Mouse (Mus musculus): ENCODE results near the gene Antxr2. TPM values are rescaled to one million over a fixed set of nuclear protein-coding genes. Genes with fewer than 3 reads are reported as not detected.

Gene Antxr2
- total RNA-seq (2021) = 10 to 100 TPM; 71.9 to 74.8 TPM
- long read RNA-seq, experiment 1, full-length matches to known transcripts = 78 of 94 reads
- long read RNA-seq, experiment 1, partial matches to known transcripts = 4 of 94 reads
- long read RNA-seq, experiment 1, other reads (novel, unspliced or antisense) = 12 of 94 reads
- long read RNA-seq, experiment 2, full-length matches to known transcripts = 35 of 41 reads
- long read RNA-seq, experiment 2, partial matches to known transcripts = 1 of 41 reads
- long read RNA-seq, experiment 2, other reads (novel, unspliced or antisense) = 5 of 41 reads

DNA sequence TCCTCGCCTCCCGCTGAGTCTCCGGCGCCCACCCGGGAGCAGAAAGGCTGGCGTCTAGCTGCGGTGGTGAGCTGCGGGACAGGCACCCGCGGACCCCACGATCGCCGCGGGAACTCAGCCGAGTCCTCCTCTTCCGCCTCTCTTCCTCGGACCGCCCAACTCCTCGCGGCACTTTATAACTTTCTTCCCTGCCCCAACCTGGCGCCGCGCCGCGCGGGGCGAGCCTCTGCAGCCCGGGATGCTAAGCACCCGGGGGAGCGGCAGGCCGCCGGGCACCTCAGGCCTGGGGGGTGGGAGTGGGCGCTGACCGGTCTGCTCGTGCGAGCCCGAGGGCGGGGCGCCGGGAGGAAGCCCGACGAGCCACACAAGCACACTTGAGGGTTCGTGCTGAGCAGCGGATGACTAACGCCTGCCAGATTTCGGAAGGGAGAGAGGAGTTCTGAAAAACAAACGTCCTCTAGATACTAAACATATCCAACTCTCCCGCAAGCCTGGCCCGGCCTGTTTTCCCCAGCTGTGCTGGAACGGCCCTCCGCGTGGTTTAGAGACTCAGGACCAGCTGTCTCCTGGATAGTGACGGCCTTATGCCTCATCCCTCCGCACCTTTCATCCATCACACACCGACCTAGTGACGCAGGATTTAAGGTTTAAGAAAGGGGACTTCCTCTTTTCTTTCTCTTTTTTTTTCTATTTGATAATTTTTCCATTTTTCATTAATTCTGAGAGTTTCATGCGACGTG, at the start of gene Antxr2:
TSS of gene Antxr2 (minus strand) at position 142 of the 740 bp plus-strand sequence.
- peak; percentile 86 to 87 for DNase-seq

DNA sequence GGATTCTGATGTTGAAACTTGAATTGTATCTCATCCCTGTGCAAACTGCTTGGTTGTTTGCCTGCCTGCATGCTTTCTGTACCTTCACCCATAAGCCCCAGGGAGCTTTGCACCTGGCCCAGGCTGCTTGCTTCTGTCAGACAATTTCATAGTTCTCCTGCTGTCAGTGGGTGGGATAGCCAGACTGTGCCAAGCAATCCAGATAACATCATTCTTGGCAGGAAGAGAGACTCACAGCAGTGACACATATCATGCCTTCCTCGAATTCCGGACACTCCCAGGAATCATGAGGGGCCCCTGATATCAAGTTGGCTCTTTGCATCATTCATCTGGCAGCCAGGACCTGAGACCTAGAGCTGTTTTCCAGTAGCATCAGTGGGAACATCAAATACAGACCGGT, 45.8 kb upstream of the Antxr2 start:
- peak; percentile 16 to 36 for DNase-seq

DNA sequence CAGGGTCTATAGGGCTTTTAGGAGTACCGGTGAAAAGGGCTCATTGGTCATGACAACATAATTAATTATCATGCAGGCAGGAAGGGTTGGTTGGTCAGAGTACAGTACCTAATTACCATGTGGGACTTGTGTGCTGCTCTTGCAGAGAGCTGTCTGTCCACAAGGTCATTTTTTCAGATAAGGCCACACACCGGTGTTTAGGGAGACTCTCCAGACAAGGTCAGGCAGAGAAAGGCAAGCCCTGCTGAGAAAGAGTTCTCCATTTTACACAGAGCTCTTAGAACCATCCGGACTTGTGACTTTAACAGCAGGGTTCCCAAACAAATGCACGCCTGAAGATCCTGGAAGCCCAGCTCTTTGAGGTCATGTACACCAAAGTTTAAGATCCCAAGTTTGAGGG, 38.3 kb upstream of the Antxr2 start:
- peak in 1 of 2 experiments; percentile 15 for DNase-seq

DNA sequence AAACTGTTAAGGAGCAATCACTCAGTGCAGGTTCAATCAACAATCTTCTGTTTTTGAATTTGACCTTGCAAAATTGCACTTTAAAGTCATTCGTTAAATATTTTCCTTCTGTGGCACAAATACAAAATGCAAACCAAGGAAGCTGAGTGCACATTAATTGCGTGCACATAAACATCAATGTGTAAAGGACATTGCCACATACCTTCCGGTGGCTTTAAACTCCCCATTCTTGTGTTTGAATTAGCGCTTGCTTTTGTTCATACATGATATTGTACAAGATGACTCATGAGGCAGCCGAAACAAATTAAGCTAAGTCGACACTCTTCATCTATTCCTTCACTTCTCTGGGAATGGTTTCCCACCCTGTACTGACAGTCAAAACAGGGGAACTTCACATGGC, 24.4 kb upstream of the Antxr2 start:
- no peak for DNase-seq

DNA sequence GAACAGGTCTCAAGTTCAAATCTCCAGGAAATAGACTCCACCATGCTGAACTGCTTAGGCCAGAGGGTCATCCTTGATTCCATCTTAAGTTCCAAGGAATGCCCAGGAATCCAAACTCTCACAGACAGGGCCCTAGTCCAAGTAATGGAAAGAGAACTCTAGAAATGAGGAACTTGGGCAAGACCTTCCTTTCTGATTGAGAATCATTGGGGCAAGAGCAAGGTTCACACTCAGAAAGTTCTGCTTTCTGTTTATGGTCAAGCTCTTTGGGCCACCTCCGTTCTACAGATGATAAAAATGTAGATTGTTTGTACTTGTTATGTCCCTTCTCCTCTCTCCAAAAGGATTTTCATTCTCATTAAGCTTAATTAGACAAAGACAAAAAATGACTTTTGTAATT, 24.0 kb upstream of the Antxr2 start:
- no peak for DNase-seq

DNA sequence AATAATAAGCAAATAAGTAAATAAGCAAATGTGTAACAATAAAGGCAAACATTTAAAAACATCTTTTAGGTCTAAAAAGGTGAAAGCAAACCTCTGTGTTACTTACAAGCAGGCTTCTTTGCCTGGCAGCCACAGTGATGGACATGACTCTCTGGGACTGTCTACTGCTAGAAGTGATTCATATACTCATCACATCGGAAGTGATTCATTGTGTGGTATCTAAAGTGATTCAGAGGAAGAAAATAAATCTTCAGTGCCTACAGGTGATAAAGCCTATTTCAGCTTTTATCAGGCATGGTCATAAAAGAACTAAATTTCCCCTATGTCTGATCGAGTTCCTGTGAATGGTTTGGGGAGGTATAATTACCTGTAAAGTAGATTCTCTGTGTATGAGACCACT, 4.1 kb upstream of the Antxr2 start:
- no peak for DNase-seq

DNA sequence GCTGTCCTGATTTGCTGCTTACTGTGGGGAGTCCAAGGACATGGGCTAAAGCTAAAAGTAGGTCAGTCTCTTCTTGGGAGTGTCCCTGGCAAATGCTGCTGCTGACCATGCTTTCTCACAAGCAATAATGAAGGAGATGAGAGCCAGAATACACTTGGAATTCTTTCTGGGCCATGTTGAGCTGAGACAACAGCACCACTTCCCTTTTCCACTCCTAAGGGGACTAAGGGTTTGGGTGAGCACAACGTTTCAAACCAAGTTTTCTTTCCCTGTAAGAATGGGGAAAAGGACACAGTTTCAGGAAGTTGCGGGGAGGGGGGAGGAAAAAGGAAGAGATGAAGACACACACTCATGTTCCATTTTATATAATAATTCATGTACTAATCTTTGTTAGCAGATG, 3.4 kb upstream of the Antxr2 start:
- peak in 1 of 2 experiments; percentile 44 for DNase-seq

DNA sequence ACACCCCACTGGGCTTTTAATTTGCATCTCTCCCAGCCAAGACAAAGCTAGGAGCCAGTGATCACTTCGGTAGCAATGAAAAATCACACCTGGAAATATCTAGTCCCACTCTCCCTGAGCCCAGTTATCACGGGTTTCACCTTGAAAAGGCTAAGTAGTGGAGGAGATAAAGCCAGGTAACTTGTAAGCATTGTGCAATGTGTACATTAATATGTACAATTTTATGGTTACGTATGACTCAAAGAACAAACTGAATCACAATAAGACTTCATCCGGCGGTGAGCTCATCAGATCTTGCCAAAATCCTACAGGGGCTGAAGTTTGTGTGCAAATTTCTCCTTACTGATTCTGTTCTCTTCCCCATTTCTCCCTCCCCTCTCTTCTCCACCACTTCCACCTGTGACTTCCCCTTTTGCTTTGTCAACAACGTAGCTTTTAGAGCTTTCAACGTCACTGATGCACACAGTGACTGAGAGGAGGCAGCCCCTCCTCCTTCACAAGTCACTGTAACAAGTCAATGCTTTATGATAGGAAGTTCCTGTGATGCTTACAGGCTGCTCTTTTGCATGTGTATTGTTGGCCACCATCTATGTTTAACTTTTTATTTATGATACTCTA, 2.1 kb upstream of the Antxr2 start:
- DNase-seq = peak in 1 of 2 experiments; percentile 36

DNA sequence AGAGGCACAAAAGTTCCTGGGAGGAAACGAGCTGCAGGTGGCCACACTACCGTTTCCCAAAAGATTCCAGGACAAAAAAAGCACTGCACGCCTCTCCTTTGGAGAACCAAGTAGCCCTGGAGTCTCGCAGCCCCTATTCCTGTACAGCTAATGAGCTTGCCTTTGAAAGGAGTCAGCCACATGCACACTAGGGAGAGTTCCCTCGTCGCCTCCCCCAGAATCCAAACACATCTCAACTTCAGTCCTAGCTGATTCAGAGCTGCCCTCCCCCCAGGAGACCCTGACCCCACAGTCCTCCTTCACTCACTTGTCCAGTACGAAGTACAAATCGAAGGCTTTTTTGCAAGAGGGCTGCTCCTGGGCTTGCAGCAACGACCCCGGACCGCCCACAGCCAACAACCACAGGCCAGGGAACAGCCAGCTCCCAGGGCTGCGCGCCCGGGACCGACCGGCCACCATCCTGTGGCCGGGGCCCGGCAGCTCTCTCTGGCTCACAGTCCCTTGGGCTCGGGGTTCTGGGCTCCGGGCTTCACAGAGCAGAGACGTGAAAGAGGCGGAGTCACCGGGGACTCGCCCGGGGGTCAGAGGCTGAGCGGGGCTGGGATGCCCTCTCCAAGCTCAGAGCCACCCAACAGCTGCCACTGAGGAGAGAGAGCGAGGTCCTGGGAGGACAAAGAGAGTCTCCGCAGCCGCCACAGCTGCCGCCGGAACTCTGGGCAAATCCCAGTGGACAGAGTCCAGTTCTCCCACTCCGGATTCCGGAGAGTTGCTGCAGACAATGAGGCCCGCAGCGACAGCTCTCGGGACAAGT, 547 bp downstream of the Antxr2 start:
- DNase-seq = peak in 1 of 2 experiments; percentile 71

DNA sequence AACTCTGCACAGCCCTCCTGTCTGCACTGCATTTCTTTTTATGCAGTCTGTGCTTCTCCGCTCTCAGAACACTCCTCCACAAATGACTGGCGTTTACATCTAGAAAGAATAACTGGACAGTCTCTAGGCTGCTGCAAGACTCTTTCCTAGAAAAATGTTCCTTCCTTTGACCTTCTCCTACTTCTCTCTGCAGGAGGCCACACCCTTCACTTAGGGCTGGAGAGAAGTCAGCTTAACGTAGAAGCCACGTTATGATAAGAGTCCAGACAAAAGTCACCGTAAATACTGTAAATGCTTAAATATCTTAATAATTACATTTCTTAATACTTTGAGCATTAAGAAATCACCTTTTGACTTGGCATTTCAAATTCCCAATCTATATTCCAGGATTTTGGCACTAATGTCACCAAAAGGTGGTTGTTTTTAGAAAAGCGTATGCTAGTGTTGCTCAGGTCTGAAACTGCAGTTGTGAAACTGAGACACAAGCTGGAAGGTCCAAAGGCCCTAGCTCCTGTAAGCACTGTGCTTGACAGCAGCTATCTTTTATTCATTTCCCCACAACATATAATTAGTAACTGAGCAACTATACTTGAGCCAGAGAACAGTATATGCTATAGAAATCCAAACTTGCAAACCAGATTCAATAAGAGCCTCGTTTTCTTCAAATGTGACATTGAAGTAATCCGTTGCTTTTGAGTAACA, 3.0 kb downstream of the Antxr2 start:
- DNase-seq = no peak

DNA sequence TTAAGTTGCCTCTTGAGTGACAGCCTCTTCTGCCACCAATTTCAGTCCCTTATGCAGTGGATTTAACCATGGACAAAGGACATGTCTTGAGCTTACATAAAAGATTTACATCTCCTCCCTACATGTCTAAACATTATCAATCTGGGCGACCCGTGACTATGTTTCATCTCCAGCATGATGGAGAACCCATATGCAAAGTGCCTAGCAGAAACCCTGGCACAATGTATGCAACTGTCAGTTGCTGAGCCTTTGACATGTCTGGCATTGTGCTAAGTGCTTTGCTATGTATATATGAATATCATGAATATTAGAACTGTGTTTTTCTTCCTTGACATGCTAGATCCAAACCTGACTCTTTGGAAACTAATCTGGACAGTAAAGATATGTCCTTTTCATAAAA, 4.9 kb downstream of the Antxr2 start:
- DNase-seq = no peak

DNA sequence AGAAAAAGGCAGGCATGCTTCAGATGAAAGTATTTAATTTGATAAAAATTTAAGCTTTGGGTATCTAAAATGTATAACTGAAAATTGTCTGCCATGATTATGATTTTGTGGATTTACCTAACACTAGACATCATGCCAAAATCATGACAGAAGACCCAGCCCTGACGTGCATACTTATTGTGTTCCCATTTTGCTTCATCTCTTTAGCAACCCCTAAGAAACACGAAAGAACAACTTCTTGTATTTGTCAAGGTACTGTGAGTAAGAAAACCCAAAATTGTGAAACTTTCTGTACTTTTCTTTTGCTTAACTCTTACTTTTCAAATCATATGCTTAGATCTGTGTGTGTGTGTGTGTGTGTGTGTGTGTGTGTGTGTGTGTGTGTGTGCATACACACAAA, 6.3 kb downstream of the Antxr2 start:
- DNase-seq = no peak

DNA sequence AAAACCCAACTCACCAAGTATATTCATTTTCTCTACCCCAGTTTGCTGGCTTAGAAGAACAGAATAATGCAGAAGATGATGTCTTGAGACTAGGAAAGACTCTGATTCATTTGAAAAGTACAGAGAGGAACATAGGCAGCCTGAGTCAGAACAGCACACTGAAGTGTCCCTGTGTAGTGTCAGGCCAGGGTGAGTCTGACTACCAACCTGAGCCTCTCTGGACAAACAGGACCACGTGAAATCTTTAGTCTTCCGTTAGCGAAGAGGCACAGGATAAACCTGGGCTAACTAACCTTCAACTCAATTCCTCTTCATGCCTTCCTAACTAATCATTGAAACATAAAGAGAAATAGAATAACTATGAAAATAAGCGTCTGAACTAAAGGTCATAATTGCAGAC, 9.3 kb downstream of the Antxr2 start:
- DNase-seq = no peak

DNA sequence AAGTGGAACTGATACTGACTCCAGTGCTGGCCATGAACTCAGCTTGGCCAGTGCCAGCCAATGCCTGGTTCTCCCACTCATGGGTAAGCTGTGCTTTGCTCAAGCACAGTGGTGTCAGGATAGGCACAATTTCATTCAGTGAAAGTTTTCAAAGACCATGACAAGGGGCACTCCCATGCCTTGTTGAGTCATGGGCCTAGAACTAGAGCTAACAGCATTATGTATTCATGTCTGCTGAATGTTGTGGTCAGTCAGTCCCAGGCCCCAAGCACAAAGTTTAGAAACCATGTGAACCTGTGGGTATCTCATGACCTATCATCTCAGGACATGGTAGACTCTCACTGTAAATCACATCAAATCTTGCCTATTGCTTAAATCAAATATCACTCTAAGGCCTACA, 10.2 kb downstream of the Antxr2 start:
- no peak for DNase-seq

DNA sequence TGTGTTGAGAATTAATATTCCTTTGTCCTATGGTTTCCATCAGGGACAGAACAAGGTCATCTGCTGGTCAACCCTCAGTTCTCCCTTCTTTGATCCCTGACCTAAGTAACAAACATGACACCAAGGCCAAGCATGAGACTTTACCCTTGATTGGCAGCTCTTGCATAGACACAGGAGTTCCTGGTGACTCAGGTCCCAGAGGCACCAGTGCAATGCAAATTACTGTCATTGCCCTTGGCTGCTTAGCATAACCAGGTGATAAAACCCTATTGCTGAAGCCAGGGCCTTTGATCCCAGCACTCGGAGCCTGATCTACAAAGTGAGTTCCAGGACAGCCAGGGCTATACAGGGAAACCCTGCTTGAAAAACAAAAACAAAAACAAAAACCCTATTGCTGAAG, 11.4 kb downstream of the Antxr2 start:
- DNase-seq = no peak

DNA sequence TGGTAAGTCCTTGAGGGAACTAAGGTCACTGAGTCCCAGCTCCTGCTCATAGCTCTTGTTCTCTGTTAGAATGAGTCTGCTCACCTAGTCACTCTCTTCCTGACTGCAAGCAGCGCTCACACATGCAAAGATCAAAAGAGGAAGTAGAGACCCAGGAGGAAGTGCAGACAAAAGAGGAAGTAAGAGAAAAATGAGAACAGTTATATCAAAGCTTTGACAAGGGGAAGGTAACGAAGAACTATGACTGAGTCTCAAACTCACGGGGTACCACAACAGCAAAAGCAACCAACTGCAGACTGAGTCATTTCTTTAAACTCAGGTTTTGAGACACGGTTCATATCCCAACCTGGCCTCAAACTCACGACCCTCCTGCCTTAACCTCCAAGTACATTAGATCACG, 12.7 kb downstream of the Antxr2 start:
- peak in 1 of 2 experiments; percentile 31 for DNase-seq

DNA sequence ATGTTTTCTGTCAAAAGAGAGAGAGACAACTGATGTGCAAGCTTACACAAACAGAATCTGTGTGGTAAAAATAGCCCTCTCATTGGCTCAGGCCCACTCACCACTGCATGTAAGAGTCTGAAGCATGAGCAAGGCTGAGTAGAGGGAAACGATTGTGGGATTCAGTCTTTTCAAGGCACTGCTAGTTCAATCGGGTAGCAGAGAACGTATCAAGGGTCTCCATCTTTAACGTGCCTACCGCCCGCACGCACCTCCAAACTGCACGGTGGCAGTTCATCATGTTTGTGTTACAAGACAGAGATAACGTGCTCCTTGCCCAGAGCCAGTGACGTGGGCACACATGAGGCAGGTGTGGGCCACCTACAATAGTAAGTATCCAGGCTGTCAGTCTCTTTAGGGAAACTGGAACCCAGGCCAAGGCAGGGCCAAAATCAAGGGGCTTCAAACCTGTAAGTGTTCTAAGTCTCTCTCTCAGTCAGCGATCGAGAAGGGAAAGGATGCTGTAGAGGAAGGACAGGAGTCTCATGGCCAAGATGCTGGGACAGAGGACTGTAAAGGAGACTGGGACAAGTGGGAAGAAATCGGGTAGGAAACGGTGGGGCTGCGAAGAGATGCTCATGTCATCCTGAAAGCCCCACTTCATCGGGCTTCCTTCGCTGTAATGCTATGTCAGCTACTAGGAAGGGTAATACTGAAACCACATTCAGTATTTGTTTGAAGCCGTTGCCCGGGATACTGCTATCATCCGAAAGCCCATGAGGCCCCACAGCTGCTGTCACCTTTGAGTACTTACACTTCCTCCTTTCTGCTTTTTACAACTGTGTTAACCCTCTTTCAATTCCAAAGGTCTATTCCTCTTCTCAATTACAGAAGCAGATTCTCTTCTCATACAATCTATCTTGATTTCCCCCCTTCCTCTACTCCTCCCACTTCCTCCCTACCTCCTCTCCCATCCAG, 14.3 kb downstream of the Antxr2 start:
- peak; percentile 54 to 75 for DNase-seq

DNA sequence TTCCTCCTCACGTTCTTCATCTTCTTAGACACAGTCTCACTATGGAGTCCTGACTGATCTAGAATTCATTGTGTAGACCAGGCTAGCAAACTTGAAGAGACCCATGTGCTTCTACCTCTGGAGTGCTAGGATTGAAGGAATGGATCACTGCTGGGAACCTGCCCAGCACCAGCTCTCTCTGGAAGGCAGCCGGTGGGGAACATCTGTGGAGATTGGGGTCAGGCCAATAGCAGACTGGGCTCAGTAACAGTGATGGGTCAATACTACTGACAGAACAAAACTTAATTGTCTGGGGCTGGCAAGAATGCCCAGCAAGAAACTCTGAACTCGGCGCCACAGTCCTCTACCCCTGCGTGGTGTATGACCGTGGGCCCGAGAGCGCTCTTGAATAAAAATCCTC, 25.1 kb downstream of the Antxr2 start:
- no peak for DNase-seq

DNA sequence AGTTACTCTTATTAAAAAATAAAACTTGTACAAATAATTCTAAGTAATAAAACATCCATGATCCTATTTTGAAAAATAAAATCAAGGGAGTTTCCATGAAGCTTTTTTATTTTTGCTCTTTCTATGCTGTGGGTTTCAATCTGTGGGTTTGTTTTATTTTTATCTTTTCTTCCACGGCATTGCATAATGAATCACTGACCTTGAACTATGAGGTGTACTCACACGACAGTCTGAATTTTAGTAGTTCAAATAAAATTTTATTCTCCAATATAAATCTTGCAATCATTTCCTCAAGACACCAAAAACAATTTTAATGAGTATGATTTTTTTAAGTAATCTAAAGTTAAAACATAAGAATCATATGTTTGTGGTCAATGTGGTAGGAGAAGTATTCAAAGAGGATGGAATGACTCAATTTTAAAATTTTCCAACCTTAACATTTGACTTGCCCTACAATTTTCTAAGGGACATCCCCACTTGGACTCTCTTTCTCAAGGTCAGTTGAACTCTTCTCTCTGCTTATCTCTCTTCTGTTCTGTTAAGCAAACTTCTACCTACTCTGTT, 31.5 kb downstream of the Antxr2 start:
- DNase-seq = no peak

DNA sequence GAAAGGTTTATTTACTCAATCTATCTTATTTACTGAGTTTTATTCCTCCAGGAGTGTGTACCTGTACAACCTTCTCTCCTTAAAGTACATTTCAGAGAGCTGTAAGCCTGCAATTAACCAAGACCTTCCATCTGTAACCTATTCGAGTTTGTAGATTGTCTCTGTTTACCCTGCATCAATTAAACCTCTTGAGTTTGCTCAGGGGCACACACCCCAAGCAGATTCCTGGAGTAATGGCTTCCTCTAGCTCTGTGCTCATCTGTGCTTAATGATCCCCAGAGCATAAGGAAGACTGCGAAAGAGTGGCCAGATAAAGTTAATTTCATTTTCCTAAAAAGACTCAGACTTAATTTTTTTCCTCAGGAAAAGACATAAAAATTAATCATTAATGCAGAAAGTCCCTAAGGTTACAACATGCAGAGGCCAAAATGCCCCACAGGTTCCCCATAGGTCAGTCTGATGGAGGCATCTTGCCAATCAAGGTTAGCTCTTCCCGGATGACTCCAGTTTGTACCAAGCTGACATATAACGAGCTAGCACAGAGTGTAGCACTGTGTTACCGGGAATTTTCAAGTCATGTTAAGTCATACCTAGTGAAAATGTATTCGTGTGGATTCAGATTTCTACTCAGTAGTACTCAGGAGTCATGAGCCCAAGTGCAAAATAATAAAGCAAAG, 34.2 kb downstream of the Antxr2 start:
- DNase-seq = no peak

Data from heart, adult 18-20 months (tissue).